Mouse (Mus musculus): Measurements from ENCODE around the gene 4930590J08Rik.
"Not testable (repeated sequence)": the region's sequence is repeated elsewhere in the genome, so short reads cannot be mapped to it uniquely, and the experiment has no call there.

4930590J08Rik gene

DNA sequence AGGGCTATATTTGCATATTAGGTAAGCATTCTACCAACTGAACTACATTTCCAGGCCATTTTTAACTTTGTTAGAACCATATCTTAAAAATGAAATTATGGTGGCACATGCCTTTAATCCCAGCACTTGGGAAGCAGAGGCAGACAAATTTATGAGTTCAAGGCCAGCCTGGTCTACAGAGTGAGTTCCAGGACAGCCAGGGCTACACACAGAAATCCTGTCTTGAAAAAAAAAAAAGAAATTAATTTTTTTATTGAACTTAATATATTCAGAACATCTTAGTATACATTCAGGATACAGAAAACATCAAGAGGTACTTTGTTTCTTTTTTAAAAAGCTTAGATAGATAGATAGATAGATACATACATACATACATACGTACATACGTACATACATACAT, at the start of gene 4930590J08Rik:
Gene 4930590J08Rik, plus strand, starts transcription at position 301 of the 400 bp plus-strand sequence.
- not testable (repeated sequence) for DNase-seq (ENCODE audit: extremely low read depth, insufficient read length, low spot score)

DNA sequence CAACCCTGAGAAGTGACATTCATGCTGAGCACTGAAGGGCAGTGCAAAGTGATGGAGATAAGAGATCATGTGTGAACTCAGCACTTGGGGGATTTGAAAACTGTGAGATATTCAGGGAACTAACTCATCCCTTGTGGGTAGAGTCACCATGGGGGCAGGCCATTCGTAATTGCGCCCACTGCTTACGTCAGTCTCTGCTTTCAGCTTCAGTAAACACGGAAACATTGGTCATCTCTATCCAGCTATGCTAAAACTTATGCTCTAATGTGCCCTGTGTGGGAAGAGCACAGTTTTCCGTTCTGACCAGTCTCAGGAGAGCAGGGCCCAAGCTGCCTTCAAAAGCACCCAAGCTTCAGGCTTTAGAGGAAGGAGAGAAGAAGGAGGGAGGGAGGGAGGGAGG, 44.3 kb upstream of the 4930590J08Rik start:
- DNase-seq (ENCODE audit: extremely low read depth, insufficient read length, low spot score) = no peak

DNA sequence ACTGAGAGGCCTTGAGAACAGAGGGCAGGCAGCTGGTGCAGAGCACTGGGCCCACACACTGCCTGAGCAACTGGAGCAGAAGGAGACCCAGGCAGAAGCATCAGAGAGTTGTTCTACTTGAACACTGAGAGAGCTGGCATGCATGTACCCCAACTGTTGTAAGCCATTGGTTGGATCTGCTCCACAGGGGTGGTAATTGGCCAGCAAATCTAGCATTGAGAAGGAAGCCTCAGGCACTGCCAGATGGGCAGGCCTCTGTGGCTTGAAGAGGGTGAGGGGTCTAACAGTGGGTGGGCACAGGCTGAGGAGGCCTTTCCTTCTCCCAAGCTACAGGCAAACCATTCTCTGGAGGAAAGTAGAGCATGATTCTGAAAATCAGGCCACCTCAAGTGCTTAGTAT, 39.8 kb upstream of the 4930590J08Rik start:
- no peak for DNase-seq (ENCODE audit: extremely low read depth, insufficient read length, low spot score)

DNA sequence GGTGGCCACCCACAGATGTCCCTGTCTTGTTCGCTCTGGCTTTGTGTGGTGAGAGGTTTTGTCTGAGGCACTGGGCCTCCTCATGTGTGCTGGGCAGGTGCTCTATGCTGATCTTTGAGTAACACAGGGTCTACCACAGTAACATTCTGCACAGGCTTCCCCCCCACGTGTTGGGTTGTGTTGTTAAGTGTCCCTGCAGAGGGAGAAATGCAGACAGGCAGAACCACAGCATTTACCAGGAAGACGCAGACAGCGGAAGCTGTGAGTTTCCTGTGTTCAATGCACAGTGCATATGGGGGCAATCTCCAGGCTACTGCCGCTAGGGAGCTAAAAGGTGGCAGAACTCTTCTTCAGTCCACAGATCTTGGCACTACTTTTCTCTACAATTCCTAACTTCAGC, 38.0 kb upstream of the 4930590J08Rik start:
- no peak for DNase-seq (ENCODE audit: extremely low read depth, insufficient read length, low spot score)

DNA sequence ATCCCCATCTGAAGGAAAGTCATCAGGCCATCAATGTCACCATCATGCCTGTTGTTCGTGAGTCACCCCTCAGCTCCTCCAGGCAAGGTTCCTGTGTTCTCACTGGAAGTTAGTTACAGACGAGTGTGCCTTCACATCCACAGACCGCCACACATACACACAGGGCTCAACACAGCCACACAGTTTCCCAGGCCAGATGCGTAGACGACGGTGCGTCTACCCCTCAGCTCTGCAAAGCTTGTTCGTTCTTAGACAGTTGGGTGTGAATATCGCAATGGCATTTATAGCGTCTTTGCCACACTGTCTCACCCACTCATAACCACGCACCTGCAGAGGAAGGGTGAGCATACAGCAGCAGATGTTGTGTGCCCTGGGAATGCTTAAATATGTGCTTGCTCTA, 37.0 kb upstream of the 4930590J08Rik start:
- DNase-seq (ENCODE audit: extremely low read depth, insufficient read length, low spot score) = no peak

DNA sequence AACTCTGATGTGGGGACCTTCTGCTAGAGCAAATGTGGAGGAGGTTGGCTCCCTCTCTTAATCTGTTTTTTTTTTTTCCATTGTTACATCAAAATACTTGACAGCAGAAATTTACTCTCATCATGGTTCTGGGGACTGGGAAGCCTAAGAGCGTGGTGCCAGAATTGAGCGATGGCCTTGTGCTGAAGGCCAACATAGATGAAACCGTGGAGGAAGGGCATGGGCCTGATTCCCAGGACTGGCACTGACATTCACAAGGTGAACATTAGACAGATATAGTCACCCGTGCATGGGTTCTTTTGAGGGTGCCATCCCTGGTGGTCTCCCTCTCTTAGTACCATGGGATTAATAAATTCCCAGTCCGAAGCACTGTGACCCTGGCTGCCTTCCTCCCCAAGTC, 34.5 kb upstream of the 4930590J08Rik start:
- DNase-seq (ENCODE audit: extremely low read depth, insufficient read length, low spot score) = no peak

DNA sequence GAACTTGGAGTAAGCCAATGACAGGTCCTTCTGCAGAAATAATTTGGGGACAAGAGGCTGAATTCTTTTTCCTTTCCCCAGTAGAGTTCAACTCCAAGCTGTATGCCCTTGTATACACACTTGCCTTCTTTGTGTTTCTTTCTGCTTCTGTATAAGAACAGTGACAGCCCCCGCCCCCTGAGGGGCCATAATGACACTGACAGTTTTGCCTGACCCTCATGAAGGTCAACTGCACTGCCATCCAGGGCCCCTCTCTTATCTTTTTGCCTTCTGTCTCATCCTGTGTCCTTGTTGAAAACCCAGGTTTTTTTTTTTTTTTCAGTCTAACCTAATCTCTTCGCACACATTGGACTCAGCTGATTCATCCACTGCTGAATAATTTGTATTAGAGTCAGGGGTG, 29.8 kb upstream of the 4930590J08Rik start:
- no peak for DNase-seq (ENCODE audit: extremely low read depth, insufficient read length, low spot score)

DNA sequence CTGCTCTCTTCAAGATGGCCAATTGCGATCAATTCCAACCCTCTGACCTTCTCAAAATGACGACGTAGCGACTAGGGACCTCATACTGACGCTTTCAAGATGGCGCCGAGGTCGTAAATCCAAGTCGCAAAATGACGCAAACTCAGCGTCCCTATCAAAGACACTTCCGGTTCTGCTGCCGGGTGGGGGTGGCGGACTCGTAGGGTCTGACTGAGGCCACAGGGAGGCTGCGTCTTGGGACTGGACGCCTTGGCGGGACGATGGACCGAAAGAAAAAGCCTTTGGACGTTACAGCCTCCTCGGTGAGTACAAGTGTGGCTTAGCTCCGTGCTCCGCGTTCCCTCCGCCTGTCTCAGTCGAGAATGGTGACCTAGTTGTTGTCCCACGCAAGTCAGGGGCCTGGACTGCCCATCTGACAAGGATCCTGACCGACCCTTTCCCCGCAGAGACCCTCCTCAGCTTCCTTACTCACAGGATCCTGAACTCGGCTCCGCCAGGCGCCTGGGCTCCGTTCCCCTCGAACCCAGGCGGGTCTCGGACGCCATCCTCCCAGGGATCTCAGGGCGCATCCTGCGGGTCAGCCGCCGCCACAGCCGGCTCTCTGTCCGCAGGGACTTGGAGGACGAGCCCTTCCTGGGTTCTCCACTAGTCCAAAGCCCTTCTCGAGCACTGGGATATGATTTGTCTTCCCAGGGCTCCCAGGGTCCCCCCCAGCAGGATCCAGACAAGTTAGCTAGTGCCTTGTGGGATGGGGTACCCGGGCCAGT, 24.5 kb upstream of the 4930590J08Rik start, which contains the start of gene Ccdc174:
Gene Ccdc174, plus strand, starts transcription at position 169 of the 767 bp plus-strand sequence.
- peak; percentile 86 for DNase-seq (ENCODE audit: extremely low read depth, insufficient read length, low spot score)

DNA sequence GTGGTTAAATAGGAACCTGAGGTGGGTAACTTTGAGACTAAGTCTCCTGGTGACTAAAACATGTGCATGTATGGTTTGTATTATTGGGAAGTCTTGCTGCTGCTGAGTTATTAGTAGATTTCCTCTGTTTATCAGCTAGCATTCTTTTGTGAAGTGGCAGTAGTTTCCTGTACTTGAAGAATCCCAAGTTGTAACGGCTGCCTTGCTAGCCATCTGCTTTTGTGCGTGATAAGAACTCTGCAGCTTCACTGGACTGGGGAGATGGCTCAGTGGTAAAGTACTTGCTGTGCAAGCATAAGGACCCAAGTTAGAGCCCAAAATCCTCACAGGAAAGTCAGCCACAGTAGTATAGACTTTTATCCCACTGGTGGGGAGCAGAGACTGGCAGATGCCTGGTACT, 18.8 kb upstream of the 4930590J08Rik start:
- DNase-seq (ENCODE audit: extremely low read depth, insufficient read length, low spot score) = no peak

DNA sequence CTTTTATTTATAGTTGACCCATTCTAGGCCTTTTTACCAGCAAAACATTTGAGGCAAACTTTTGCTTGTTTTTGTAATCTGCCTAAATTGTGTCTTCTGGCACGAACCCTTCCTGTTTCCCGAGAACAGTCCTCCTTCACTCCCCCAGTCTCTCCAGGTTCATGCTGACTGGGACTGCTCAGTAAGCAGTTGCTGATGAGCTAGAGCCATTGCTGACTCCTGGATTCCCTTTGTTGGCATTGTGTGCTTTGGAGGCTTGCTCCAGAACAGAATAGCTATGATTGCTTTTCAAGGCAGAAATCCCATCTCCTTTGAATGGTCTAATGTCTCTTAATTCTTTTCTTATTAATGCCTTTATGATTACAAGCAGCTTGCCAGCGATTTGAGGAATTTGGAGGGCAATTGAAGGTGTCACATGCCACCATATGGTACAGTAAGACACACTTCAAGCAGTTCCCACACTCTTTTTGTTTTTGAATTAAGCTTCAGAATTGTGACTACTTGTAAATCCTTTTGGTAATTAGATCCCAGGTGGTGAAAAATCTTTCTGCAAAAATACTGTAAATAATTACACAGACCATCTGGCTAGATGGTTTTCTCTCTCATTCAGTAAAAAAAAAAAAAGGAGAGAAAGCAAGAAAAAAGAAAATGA, 13.2 kb upstream of the 4930590J08Rik start:
- no peak for DNase-seq (ENCODE audit: extremely low read depth, insufficient read length, low spot score)

DNA sequence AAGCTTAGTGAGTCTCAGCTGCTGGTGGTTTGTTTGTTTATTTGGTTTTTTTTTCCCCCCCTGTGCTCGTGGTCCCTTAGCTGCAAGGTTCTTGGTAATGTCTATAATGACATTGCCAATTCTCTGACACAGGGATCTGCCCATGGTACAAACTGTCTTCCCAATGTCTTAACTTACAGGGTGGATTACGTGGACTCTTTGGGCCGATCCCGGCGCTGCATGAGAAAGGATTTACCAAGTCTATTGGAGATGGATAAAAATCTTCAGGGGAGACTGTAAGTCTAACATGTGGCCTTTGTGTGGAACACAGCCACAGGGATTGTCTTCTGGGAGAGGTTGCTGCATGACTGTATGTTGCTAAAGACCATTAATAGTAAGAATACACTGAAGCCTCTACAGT, 12.0 kb upstream of the 4930590J08Rik start:
- no peak for DNase-seq (ENCODE audit: extremely low read depth, insufficient read length, low spot score)

DNA sequence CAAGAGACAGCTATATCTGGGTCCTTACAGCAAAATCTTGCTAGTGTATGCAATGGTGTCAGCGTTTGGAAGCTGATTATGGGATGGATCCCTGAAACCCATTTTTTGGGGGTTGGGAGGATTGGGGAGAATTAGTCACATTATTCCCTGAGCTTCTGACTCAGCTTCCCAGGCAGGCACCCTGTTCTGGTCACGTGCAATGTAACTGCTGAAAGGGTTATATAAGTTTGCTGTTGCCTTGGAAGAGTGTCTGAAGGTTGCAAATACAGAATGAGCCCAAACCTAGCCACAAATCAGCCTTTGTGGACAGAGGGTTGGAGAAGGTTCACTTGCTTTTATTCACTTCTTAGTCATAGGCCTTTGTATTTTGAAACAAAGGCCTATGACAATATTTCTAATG, 10.8 kb upstream of the 4930590J08Rik start:
- no peak for DNase-seq (ENCODE audit: extremely low read depth, insufficient read length, low spot score)

DNA sequence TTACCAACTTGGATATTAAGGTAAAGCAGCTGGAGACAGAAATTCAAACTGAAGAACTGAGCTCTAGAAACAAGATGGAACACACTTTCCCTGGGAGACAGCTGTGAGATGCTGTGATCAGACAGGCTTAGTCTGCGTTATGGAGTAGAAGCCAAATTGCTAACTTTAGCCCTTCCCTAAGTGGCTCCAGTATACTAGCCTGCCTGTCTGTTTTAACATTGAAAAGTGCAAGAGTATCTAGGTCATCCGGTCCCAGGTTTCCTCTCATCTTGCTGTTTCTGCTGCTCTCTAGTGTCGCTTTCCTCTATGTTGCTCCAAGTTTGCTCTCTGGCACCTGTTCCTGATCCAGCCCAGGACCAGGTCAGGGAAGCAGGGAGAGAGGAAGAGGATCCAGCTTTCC, 5.8 kb upstream of the 4930590J08Rik start:
- no peak for DNase-seq (ENCODE audit: extremely low read depth, insufficient read length, low spot score)

DNA sequence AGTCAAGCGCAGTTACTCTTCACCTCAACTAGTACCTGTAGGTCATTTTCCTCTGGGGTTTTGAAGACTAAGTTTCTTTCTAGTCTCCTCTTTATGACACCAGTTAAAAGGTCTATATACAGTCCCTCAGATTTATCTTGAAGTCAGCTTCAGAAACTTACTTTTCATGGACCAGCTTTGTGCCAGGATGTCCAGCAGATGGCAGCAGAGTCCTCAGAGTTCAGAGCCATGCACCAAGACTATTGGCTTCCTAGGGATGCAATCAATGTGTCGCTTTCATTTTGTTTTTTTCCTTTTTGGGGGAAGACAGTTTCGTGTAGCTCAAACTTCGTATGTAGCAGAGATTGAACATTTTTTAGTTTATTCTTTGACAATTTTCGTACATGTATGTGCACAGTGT, 1.1 kb upstream of the 4930590J08Rik start:
- peak; percentile 11 for DNase-seq (ENCODE audit: extremely low read depth, insufficient read length, low spot score)

DNA sequence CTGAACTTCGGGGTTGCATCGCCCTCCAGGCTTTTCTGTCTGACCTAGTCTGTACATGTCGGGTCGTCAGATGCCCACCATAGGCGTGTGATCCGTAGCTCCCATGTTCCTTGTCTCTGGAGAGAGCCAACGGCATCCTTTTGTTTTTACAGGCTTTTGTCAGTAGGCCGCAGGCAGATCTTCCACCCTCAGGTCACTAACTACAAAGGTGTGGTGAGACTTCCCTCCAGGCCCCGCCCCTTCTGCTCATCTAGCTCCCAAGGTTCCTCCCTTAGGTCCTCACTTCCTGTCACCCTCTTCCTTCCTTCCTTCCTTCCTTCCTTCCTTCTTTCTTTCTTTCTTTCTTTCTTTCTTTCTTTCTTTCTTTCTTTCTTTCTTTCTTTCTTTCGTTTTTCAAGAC, 11.4 kb downstream of the 4930590J08Rik start:
- no peak for DNase-seq (ENCODE audit: extremely low read depth, insufficient read length, low spot score)

DNA sequence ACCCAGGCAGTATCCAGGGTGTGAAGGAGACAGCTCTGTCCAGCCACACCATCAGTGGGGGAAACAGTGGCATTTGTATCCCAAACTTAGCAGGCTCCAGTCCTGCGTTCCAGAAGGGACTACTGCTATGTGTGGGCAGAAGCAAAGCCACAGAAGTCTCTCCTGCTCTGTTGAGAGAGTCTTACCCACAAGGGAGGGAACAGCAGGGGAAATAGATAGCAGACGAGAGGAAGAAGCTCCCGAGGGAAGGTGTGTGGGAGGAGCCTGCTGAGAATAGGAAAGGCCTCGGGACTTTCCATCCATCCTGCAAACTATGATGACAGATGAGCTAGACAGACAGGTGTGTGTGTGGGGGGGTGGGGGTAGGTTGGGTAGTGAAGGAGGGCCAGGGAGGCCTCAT, 14.7 kb downstream of the 4930590J08Rik start:
- no peak for DNase-seq (ENCODE audit: extremely low read depth, insufficient read length, low spot score)

DNA sequence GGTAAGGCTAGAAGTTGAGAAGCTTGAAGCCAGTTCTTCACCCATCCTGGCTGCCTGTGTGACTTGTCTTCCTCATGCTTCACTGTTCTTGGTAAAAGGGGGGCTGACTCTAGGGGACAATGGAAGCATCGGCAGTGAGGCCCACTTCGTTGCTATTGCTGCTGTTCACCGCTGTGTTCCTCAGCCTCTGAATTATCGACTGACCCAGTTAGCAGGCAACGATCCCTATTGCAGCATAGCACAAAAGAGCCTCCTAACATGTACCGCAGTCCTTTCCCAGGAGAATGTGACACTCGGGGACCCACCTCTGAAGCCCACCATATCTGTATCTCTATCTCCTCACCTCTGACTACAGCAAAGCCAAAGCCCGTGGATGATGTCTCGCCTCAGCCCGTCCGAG, 15.1 kb downstream of the 4930590J08Rik start:
- no peak for DNase-seq (ENCODE audit: extremely low read depth, insufficient read length, low spot score)

DNA sequence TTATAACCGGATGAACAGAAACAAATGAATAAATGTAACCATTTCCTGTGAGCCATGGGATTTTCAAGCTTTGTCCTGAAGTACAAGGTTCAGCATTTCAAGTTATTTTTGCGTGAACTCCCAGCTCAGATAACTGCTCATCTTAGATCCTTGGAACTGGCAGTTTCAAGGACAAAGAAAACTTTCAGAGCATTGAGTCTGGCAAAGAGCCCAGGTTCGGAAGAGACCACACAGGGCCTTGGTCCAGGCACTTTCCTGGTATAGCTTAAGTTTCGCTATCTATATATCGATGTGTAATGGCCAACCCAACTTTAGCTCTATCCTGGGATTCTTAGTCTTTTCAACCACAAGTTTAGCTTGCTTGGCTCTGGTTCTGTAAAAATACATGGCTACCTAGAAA, 28.6 kb downstream of the 4930590J08Rik start:
- no peak for DNase-seq (ENCODE audit: extremely low read depth, insufficient read length, low spot score)

DNA sequence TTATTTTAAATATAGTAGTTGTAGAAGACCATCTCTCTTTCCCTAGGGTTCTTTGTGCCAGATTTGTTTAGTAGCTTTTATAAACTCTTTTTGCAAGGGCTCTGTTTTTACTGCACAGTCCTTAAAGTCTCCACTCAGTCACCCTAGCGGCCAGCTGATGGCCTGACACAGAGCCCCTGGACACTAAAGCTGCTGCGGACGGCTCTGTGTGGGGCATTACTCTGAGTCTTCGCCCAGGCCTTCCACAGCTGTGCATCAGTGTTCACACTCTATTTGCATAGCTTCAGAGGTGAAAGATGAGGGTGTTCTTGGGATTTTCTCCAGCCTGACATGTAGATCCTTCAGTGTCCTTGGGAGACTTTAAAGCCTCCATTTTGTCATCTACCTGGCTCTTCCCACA, 35.9 kb downstream of the 4930590J08Rik start:
- DNase-seq (ENCODE audit: extremely low read depth, insufficient read length, low spot score) = no peak

DNA sequence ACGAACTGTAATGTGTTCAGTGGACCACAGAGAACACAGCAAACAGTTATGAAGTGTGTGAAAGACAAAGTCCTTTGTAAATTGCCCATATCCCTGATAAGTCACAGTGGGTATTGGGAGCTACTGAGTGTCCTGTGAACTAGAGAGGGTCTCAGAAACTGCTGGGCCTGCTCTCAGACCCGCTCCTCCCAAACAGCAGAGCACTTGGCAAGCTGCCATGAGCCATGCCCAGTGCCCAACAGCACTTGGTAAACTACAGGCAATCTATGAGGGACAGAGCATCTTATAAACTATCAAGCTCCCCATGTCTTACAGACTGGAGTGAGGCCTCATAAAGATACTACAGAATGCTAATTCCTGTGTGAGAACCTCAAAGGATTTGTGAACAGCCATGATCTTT, 45.8 kb downstream of the 4930590J08Rik start:
- DNase-seq (ENCODE audit: extremely low read depth, insufficient read length, low spot score) = no peak

DNA sequence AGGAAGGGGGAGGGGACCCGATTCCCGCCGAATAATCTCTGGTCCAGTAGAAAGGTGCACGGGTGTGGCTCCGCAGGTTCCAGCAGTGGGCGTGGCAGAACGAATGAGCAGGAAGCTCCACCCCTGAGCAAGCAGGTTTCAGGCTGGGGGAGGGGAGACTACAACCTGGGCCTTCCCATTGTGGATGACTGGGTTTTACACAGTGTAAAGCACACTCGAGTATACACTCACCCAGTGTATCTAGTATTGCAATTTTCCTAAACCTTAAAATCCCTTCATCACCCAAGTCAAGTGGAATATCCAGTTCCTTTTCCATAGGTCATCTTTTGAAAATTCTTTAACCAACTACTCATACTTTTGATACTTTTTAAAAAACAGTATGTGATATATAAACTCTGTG, 55.4 kb downstream of the 4930590J08Rik start:
- not testable (repeated sequence) for DNase-seq (ENCODE audit: extremely low read depth, insufficient read length, low spot score)
